Mouse (Mus musculus) MEL (cell line): ENCODE results near the gene Pakap. TPM values are rescaled to one million over a fixed set of nuclear protein-coding genes. Genes with fewer than 3 reads are reported as not detected.

Source experiments
- DNase-seq: peaks from one replicate; pipeline ENCODE4 v3.0.0; 2011; ENCODE audit warnings: low read depth, low spot score
- H3K27ac ChIP-seq: 2 replicates; pipeline ENCODE4 v1.5.1; 2012; ENCODE audit warnings: low read depth, mild to moderate bottlenecking, control low read depth, low read length, moderate library complexity; ENCODE audit not compliant: control insufficient read depth
- H3K27me3 ChIP-seq, 2 experiments: fragments of 150-350 bp in 1 of 2; sonication (generic) in 1 of 2; 2 replicates each; pipeline ENCODE4 v1.6.1; 2012; ENCODE audit warnings: low read length in 2 of 2, mild to moderate bottlenecking in 2 of 2, improper control_type of control experiment in 1 of 2, moderate library complexity in 1 of 2; ENCODE audit not compliant: insufficient read depth in 2 of 2, control insufficient read depth in 1 of 2
- H3K36me3 ChIP-seq, 2 experiments: 2 replicates each; pipeline ENCODE4 v1.6.1; 2012 to 2014; ENCODE audit warnings: low read length in 2 of 2, improper control_type of control experiment in 1 of 2, inconsistent platforms in 1 of 2, mild to moderate bottlenecking in 1 of 2; ENCODE audit not compliant: insufficient read depth in 2 of 2, control insufficient read depth in 1 of 2
- H3K4me1 ChIP-seq, 2 experiments: fragments of 150-350 bp in 1 of 2; sonication (generic) in 1 of 2; 2 replicates each; pipeline ENCODE4 v1.6.1; 2012; ENCODE audit warnings: low read length in 2 of 2, improper control_type of control experiment in 1 of 2, mild to moderate bottlenecking in 1 of 2; ENCODE audit not compliant: insufficient read depth in 2 of 2, control insufficient read depth in 1 of 2
- H3K4me3 ChIP-seq, 2 experiments: fragments of 150-350 bp in 1 of 2; sonication (generic) in 1 of 2; 2 replicates each; pipeline ENCODE4 v1.5.1; 2012; ENCODE audit warnings: low read depth in 2 of 2, low read length in 2 of 2, mild to moderate bottlenecking in 2 of 2, moderate library complexity in 2 of 2, control low read depth in 1 of 2, improper control_type of control experiment in 1 of 2; ENCODE audit not compliant: control insufficient read depth in 1 of 2, insufficient read depth in 1 of 2
- H3K79me2 ChIP-seq: 2 replicates; pipeline ENCODE4 v1.6.1; 2012; ENCODE audit warnings: mild to moderate bottlenecking, low read length, moderate library complexity; ENCODE audit not compliant: control insufficient read depth, poor library complexity, insufficient read depth
- H3K9ac ChIP-seq: 2 replicates; pipeline ENCODE4 v1.6.1; 2012; ENCODE audit warnings: low read depth, mild to moderate bottlenecking, control low read depth, low read length, moderate library complexity; ENCODE audit not compliant: control insufficient read depth, poor library complexity, severe bottlenecking
- H3K9me3 ChIP-seq: fragments of 150-350 bp; sonication (generic); replicated peaks from 2 replicates; pipeline ENCODE4 v1.6.1; 2012; ENCODE audit warnings: mild to moderate bottlenecking, low read length, improper control_type of control experiment, moderate library complexity; ENCODE audit not compliant: insufficient read depth
- BHLHE40 ChIP-seq: IDR thresholded peaks from 2 replicates; pipeline ENCODE4 v1.6.1; 2012; ENCODE audit warnings: low read depth, mild to moderate bottlenecking, inconsistent platforms, low read length, improper control_type of control experiment, borderline replicate concordance
- CHD1 ChIP-seq: IDR thresholded peaks from 2 replicates; pipeline ENCODE4 v1.6.1; 2012; ENCODE audit warnings: low read depth, mild to moderate bottlenecking, inconsistent platforms, low read length, improper control_type of control experiment
- CTCF ChIP-seq, 3 experiments: IDR thresholded peaks in 2 of 3; conservative IDR thresholded peaks in 1 of 3; 2 replicates each; pipeline ENCODE4 v1.5.1; 2011 to 2012; ENCODE audit warnings: low read length in 3 of 3, low read depth in 2 of 3, mild to moderate bottlenecking in 2 of 3, improper control_type of control experiment in 1 of 3, inconsistent platforms in 1 of 3, mixed read lengths in 1 of 3, moderate library complexity in 1 of 3; ENCODE audit not compliant: control insufficient read depth in 1 of 3, insufficient read depth in 1 of 3, poor library complexity in 1 of 3, severe bottlenecking in 1 of 3
- E2F4 ChIP-seq: IDR thresholded peaks from 2 replicates; pipeline ENCODE4 v1.6.1; 2011; ENCODE audit warnings: low read depth, low read length, improper control_type of control experiment, borderline replicate concordance
- HCFC1 ChIP-seq: IDR thresholded peaks from 2 replicates; pipeline ENCODE4 v1.6.1; 2012; ENCODE audit warnings: low read depth, mild to moderate bottlenecking, inconsistent platforms, low read length, improper control_type of control experiment, moderate library complexity
- MAFK ChIP-seq: IDR thresholded peaks from 2 replicates; pipeline ENCODE4 v1.6.1; 2011; ENCODE audit warnings: low read depth, mild to moderate bottlenecking, low read length, improper control_type of control experiment, borderline replicate concordance
- MAX ChIP-seq: IDR thresholded peaks from 2 replicates; pipeline ENCODE4 v1.6.1; 2011; ENCODE audit warnings: low read length, improper control_type of control experiment
- MAZ ChIP-seq: IDR thresholded peaks from 2 replicates; pipeline ENCODE4 v1.6.1; 2012; ENCODE audit warnings: low read depth, mild to moderate bottlenecking, inconsistent platforms, low read length, improper control_type of control experiment
- NRF1 ChIP-seq: IDR thresholded peaks from 2 replicates; pipeline ENCODE4 v1.6.1; 2014; ENCODE audit warnings: low read depth, mild to moderate bottlenecking, inconsistent platforms, low read length, improper control_type of control experiment, moderate library complexity; ENCODE audit not compliant: poor library complexity, insufficient read depth, severe bottlenecking
- POLR2AphosphoS2 ChIP-seq: IDR thresholded peaks from 2 replicates; pipeline ENCODE4 v1.6.1; 2011; ENCODE audit warnings: low read length, improper control_type of control experiment
- RAD21 ChIP-seq: IDR thresholded peaks from 2 replicates; pipeline ENCODE4 v1.6.1; 2011; ENCODE audit warnings: mild to moderate bottlenecking, low read depth, low read length, improper control_type of control experiment
- TCF12 ChIP-seq: IDR thresholded peaks from 2 replicates; pipeline ENCODE4 v1.6.1; 2014; ENCODE audit warnings: low read depth, mild to moderate bottlenecking, inconsistent platforms, low read length, improper control_type of control experiment, moderate library complexity
- ZKSCAN1 ChIP-seq: IDR thresholded peaks from 2 replicates; pipeline ENCODE4 v1.6.1; 2012; ENCODE audit warnings: low read depth, mild to moderate bottlenecking, inconsistent platforms, low read length, improper control_type of control experiment, moderate library complexity
- ZMIZ1 ChIP-seq: IDR thresholded peaks from 2 replicates; pipeline ENCODE4 v1.6.1; 2012; ENCODE audit warnings: low read depth, mild to moderate bottlenecking, inconsistent platforms, low read length, improper control_type of control experiment, moderate library complexity
- polyA plus RNA-seq, 2 experiments: library from polyadenylated mRNA; stranded (reverse) in 1 of 2; unstranded in 1 of 2; fragments of >175 nt in 1 of 2; fragments of >200 nt in 1 of 2; gene quantifications; 2 replicates each; pipeline versions ENCODE4 v1.2.1 to v1.2.4; 2012; ENCODE audit warnings: low replicate concordance in 2 of 2, low read depth in 1 of 2; ENCODE audit not compliant: insufficient read length in 2 of 2, insufficient read depth in 1 of 2, missing spikeins in 1 of 2
- total RNA-seq: library from RNA; depleted of rRNA; stranded (reverse); fragments of 300-350 nt; gene quantifications from 2 replicates; pipeline ENCODE4 v1.2.3, GENCODE M21; 2012

Gene Pakap
- total and polyA plus RNA-seq, 3 experiments = not detected

- no peaks in the 10 kb centered on the region for H3K36me3 ChIP-seq
- H3K9me3 ChIP-seq = no peaks in the 10 kb centered on the region
- peaks cover 0 to 5% of the 10 kb centered on the region in 2 experiments; a peak in 1 of 4 replicates for H3K27me3 ChIP-seq
- H3K27ac ChIP-seq = no peak overlapping the region
- H3K9ac ChIP-seq = no peak overlapping the region
- no peaks in the 10 kb centered on the region for H3K79me2 ChIP-seq
- no peak overlapping the region for H3K4me3 ChIP-seq
- TF ChIP-seq MAX = no peak
- no peak for TF ChIP-seq CTCF (IDR thresholded peaks at IDR 0.05 in 2 of 3, conservative IDR thresholded peaks at IDR 0.05 in 1 of 3; ENCODE audit: control insufficient read depth in 1 of 3, insufficient read depth in 1 of 3, low read depth in 2 of 3, low read length in 3 of 3, poor library complexity in 1 of 3, severe bottlenecking in 1 of 3)
- TF ChIP-seq, all 39 proteins: peak for 0
- DNase-seq = no peak
- H3K4me1 ChIP-seq = no peaks in the 10 kb centered on the region
Measured at GRCm38 (mm10) chr4:57682341-57682740, 114.4 kb downstream of the Pakap start.

- DNase-seq = no peak
- H3K9ac ChIP-seq = no peak overlapping the region
- no peaks in the 10 kb centered on the region for H3K4me1 ChIP-seq
- TF ChIP-seq BHLHE40 (no peak), HCFC1 (no peak), POLR2AphosphoS2 (no peak), E2F4 (no peak), ZKSCAN1 (no peak)
- no peaks in the 10 kb centered on the region for H3K79me2 ChIP-seq
- H3K27me3 ChIP-seq = peaks cover 0 to 5% of the 10 kb centered on the region in 2 experiments; a peak in 1 of 4 replicates
- no peaks in the 10 kb centered on the region for H3K36me3 ChIP-seq
- no peak overlapping the region for H3K4me3 ChIP-seq
- no peak overlapping the region for H3K27ac ChIP-seq
- no peaks in the 10 kb centered on the region for H3K9me3 ChIP-seq
Measured at GRCm38 (mm10) chr4:57682944-57683343, 115.0 kb downstream of the Pakap start.

- H3K27ac ChIP-seq = no peak overlapping the region
- no peak overlapping the region for H3K4me3 ChIP-seq
- no peaks in the 10 kb centered on the region for H3K4me1 ChIP-seq
- no peaks in the 10 kb centered on the region for H3K36me3 ChIP-seq
- no peaks in the 10 kb centered on the region for H3K9me3 ChIP-seq
- H3K9ac ChIP-seq = no peak overlapping the region
- no peak for TF ChIP-seq CHD1
- TF ChIP-seq, all 39 proteins: peak for 0
- DNase-seq = no peak
- Histone ChIP-seq H3K27me3 (peaks cover 0 to 4% of the 10 kb centered on the region in 2 experiments; a peak in 1 of 4 replicates), H3K79me2 (no peaks in the 10 kb centered on the region)
Measured at GRCm38 (mm10) chr4:57684676-57685215, 116.8 kb downstream of the Pakap start.

- H3K79me2 ChIP-seq = no peaks in the 10 kb centered on the region
- H3K36me3 ChIP-seq = no peaks in the 10 kb centered on the region
- no peak overlapping the region for H3K9ac ChIP-seq
- H3K27ac ChIP-seq = no peak overlapping the region
- no peak for DNase-seq
- no peaks in the 10 kb centered on the region for H3K4me1 ChIP-seq
- H3K27me3 ChIP-seq = peaks cover 0 to under 1% of the 10 kb centered on the region in 2 experiments; a peak in 1 of 4 replicates
- no peak overlapping the region for H3K4me3 ChIP-seq
- TF ChIP-seq MAZ = no peak
- TF ChIP-seq NRF1 = no peak
- TF ChIP-seq TCF12 = no peak
- no peak for TF ChIP-seq MAFK
- TF ChIP-seq CHD1 = no peak
- no peak for TF ChIP-seq MAX
- no peak for TF ChIP-seq RAD21
- TF ChIP-seq ZMIZ1 = no peak
- no peaks in the 10 kb centered on the region for H3K9me3 ChIP-seq
Measured at GRCm38 (mm10) chr4:57686736-57687135, 118.8 kb downstream of the Pakap start.
